Mouse (Mus musculus) inflammation-experienced regulatory T-cells, adult 6 months (primary cell): Measurements from ENCODE around the gene Unc45a. TPM values are rescaled to one million over a fixed set of nuclear protein-coding genes. Genes with fewer than 3 reads are reported as not detected.
A peak's percentile ranks its signal among the peaks of the same experiment; 100 is the strongest.

Experiments
- ATAC-seq: one replicate; pipeline ENCODE4 v1.8.0; 2017
- polyA plus RNA-seq, 3 experiments: library from polyadenylated mRNA; unstranded; fragments of 100-300 nt; shearing (Covaris generic); gene quantifications; one replicate each; pipeline ENCODE4 v1.2.1; 2017

Unc45a gene
- polyA plus RNA-seq = 10 to 100 TPM; 39.3 to 51.1 (median 40.1) TPM

GRCm38 (mm10) chr7:80340793-80341192 is at the start of gene Unc45a:
Unc45a (minus strand) TSS chr7:80341005.
- peak; percentile 53 for ATAC-seq

GRCm38 (mm10) chr7:80387633-80388543 is 47.1 kb upstream of the Unc45a start, which contains the start of gene Fes:
Fes (minus strand) TSS chr7:80387946.
- ATAC-seq = no peak

DNA sequence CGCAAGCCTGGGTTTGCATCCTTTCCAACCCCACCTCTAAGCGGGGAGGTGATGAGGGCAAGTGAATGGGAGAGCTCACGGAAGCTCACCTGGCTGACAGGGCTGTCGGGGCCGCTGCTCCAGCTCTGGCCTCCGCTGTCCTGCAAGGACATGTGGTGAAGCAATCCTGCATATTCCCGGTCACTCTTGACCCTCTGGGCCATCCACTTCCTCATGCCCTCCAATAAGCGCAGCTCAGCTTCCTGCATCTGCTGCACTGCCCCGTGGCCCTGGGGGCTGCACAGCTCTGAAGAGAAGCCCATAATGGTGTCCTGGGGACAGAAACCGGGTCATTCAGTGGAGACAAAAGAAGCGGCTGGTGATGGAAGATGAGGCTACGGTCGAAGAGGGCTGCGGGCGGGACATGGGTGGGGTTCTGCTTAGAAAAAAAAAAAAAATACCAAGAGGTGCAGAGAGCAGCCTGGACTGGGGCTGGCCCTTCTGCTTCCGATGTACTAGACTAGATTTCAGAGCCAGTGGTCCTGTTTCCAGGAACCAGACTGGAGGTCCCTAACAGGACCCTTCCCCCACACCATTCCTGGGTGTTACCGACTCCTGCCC is 46.3 kb upstream of the Unc45a start:
- ATAC-seq = no peak

- peak; percentile 73 for ATAC-seq
Observed at GRCm38 (mm10) chr7:80386235-80386930, 45.6 kb upstream of the Unc45a start.

- no peak for ATAC-seq
Observed at GRCm38 (mm10) chr7:80382919-80383318, 42.1 kb upstream of the Unc45a start.

DNA sequence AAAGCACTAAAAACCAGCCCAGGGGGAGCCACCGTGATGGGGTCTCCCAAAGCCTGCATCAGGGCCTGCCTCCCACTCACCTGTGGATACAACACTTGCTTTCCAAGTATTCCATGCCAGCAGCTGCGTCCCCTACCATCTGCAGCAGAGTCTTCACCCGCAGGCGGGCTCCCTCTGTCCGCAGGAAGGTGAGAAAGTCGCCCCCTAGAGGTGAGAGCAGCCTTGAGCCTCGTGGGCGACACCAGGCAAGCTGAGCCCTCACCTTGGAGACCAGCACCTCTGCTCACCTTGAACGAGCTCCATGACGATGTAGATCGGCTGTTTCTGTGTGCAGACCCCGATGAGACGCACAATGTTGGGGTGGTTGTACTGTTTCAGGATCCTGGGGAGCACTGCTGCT is 38.7 kb upstream of the Unc45a start:
- ATAC-seq = no peak

DNA sequence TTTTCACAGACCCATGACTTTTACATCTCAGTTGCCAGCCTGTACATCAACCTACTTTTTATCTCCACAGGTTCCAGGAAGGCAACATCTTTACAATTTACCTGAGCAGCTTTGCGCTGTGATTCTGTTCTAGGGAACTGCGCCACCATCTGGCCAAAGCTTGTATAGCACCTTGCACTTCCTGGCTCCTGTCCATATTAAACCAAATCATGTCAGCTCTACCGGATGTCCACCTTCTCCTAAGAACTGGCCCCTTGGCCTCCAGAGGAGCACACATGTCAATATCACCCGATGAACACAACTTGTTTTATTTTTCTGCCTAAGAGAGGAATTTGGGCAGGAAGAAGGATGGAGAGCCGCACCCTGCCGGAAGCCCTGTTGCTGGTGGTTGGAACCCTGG is 36.7 kb upstream of the Unc45a start:
- peak; percentile 65 for ATAC-seq

- ATAC-seq = no peak
Observed at GRCm38 (mm10) chr7:80376192-80376591, 35.4 kb upstream of the Unc45a start.

DNA sequence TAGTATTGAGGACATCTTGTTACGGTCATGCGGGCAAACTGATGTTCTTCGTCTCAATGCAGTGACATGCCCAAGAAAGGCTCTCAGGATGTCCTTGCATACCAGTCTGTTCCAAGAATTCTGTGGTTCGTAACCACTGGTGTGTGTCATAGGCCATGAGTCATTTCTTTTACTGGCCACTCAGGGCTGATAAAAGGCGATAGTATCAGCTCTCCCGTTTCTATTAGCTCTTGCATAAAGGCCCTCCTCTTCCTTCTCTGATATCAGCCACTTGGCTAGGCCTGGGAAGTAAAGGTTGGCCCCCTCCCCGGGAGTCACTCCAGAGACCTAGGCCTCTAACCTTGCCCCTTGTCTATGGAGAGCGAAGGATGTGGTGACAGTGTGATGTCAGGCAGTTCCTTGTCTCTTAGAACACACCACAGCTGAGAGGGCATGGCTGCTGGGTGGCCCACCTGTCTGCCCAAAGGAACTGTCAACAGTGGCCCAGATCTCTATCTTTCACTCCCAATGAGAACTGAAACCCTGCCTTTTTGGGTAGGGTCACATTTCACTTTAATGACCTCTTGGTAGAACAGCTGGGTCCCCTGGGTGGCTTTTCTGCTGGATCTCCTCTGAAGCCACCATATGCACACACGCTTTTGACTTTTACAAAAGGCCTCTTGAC is 34.7 kb upstream of the Unc45a start:
- ATAC-seq = no peak

DNA sequence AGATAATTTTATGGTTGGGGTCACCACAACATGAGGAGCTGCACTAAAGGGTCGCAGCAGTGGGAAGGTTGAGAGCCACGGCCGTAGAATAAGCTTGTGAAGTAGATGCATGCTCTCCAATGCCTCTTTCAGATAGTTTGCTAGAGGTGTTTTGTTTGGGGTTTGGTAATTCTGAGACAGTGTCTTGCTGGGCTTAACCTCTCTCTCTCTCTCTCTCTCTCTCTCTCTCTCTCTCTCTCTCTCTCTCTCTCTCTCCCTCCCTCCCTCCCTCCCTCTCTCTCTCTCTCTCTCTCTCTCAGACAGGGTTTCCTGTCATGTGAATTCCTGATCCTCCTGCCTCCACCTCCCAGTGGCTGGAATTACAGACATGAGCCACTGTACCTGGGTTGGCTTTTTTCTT is 33.9 kb upstream of the Unc45a start:
- no peak for ATAC-seq

DNA sequence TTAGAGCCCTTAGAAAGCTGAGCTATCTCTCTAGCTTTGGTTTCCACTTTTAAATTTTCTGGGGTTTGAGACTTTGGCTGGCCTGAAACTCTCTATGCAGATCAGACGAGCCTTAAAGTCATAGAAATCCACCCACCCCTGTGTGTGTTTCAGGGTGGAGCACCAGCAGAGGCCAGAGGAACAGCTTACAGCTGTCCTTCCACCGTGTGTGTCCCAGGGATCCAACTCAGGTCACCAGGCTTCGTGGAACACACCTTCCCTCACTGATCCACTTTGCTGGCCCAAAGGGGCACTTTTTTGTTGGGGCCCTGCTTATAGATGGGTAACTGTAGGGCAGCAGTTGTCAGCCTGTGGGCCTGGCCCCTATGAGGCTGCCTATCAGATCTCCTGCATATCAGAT is 33.5 kb upstream of the Unc45a start:
- ATAC-seq = no peak

- ATAC-seq = no peak
Observed at GRCm38 (mm10) chr7:80373850-80374249, 33.0 kb upstream of the Unc45a start.

DNA sequence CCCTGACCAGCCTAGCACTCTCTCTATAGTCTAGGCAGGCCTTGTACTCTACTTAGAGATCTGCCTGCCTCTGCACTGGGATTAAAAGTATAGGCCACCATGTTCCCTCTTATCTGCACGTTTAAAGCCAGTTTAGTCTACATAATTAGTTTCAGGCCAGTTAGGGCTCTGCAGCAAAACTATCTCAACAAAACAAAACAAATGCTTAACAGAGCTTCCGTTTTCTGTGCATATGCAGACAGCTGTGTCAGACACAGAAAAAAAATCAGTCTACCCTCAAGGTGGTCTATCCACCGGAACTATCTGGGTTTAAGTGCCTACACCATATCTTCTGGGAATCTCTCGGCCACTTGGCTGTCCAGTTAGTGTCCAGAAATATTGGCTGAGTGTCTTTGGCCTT is 32.5 kb upstream of the Unc45a start:
- no peak for ATAC-seq

GRCm38 (mm10) chr7:80372667-80373066 is 31.9 kb upstream of the Unc45a start:
- ATAC-seq = no peak

DNA sequence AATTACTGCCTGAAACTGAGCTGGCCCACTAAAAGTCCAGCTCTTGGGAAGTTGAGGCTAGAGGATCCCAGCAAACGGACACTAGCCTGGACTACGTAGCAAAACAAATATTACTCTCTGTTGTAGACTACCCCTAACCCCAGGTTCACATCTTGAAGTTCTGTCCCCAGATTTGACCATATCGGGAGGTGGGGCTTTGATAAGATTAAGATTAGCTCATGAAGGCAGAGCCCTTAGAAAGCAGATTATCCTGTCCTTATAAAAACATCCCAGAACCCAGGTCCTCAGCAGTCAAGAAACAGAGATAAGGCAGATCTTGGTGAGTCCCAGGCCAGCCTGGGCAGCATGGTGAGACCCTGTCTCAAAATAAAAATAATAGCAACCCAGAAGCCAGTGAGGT is 31.4 kb upstream of the Unc45a start:
- ATAC-seq = no peak

DNA sequence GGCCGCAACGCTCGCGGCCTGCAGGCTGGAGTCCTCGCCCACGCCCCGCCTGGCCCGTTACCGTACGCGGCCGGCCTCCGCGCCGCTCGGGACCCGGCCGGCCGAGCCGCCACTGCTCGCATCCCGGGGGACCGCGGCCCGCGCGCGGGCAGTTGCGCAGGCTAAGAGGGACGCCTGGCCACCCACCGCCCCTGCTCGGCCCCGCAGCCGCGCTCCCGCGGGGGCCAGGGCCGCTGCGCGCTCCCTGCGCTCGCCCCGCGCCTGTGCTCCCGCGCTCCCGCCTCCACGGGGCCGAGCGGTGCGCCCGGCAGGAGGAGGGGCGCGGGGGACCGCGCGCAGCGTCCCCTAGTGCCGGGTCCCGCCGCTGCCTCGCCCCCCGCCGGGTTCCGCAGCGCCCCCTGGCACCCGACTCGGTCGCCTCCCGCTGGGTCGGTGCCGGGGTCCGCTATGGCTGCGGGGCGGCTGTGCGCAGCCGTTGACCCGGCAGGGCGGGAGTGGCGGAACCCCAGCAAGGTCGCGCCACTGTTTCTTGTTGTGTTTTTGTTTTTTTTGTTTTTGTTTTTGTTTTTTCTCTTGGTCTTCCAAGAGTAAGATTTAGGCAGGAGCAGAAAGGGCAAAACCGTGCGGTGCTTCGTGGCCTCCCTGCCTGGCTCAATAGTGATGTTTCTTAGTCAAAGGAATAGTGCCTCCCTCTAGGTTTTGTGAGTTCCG is 30.4 kb upstream of the Unc45a start, which contains the start of gene Man2a2:
Gene Man2a2 (minus strand): TSS at position 335 of the 711 bp plus-strand sequence.
- ATAC-seq = peak; percentile 19

DNA sequence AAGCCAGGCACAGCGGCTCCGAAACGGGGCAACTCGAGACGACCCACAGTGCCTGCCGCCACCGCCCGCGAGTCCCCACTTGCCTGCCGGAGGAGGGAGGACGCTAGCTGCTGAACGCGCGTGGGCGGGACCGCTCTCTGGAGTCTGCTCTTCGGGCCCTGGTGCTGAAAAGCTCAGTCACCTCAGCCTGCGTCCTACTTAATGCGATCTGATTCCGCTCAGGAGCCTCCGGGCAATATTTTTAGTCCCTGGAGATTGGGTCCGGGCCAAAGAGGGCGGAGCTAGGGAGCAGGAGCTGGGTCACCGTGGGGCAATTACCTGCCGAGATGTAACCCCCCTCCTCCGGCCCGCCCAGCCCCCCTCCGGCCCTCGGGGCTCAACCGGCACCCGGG is 29.8 kb upstream of the Unc45a start:
- peak; percentile 75 for ATAC-seq

- peak; percentile 19 for ATAC-seq
Observed at GRCm38 (mm10) chr7:80369967-80370431, 29.2 kb upstream of the Unc45a start.

- peak; percentile 9 for ATAC-seq
Observed at GRCm38 (mm10) chr7:80369461-80369860, 28.7 kb upstream of the Unc45a start.

GRCm38 (mm10) chr7:80368635-80369421 is 28.0 kb upstream of the Unc45a start:
- peak; percentile 48 for ATAC-seq

DNA sequence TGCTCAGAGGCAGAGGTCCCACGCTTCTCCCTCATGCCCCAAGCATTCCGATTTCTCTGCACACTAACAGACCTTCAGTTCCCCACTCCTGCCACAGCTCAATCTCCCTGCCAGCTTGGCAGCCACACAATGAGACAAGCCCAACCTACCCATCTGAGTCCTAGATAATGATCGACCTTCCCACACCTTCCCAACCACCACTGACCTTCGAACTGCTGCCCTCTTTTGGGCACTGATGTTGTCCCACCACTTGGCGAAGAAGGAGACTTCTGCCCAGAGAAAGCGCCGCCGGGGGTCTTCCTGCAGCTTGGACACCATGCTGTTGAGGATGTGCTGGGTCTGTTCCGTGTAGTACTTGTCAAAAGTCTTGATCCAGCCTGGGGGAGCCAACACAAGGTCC is 27.2 kb upstream of the Unc45a start:
- no peak for ATAC-seq
